Mouse (Mus musculus): Measurements from ENCODE around the gene Usp54.
"Not testable (repeated sequence)": the region's sequence is repeated elsewhere in the genome, so short reads cannot be mapped to it uniquely, and the experiment has no call there.

Usp54 gene

GRCm38 (mm10) chr14:20654690-20655421, 14.0 kb upstream of the Usp54 start:
- no peak for DNase-seq (ENCODE audit: low spot score)

DNA sequence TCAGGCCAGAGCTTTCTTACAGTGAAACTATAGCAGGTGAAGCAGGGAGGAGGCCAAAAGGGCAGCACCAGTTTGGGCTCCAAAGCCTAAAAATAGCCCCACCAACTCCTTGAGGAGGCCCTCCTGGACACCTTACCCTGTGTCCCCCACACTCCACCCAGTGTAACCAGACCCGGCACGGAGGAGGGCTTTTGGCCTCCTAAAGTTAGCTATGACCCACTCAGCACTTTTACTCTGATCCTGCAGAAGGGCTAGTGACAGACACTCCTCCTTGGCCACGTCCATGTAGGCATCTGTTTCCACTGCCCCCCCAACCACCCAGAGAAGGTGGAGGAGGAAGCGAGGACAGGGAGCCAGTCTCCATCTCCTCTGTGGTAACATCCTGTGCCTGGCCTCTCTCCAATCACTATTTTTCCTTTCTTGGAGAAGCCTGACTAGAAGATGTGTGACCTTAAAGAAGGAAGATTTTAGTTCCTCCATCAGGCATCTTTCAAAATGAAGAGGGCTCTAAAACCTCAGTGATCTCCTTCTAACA, 10.9 kb upstream of the Usp54 start:
- DNase-seq (ENCODE audit: low spot score) = no peak

DNA sequence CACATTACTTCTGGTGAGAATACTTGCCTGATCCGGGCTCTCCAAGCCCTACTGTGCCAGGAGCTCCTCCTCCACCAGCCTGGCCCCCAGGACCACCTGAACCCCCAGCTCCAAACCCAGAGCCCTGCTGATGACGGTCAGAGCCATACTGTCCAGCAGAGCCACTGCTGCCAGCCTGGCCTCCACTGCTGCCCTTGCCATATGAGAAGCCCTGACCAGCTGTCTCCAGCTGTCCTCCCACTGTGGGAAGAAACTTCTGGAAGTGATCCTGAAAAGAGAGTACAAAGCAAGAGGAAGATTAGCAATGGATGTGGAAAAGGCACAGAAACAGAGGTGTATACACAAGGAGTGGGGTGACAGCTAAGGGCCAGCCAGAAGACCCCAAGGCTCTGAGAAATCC, 10.1 kb upstream of the Usp54 start:
- DNase-seq (ENCODE audit: low spot score) = no peak

- no peak for DNase-seq (ENCODE audit: low spot score)
These were observed 5.5 kb upstream of the Usp54 start for GRCm38 (mm10) chr14:20646381-20646780.

- no peak for DNase-seq (ENCODE audit: low spot score)
These were observed 4.7 kb upstream of the Usp54 start for GRCm38 (mm10) chr14:20645547-20645946.

- peak; percentile 27 for DNase-seq (ENCODE audit: low spot score)
These were observed 594 bp upstream of the Usp54 start for GRCm38 (mm10) chr14:20641438-20641875.

DNA sequence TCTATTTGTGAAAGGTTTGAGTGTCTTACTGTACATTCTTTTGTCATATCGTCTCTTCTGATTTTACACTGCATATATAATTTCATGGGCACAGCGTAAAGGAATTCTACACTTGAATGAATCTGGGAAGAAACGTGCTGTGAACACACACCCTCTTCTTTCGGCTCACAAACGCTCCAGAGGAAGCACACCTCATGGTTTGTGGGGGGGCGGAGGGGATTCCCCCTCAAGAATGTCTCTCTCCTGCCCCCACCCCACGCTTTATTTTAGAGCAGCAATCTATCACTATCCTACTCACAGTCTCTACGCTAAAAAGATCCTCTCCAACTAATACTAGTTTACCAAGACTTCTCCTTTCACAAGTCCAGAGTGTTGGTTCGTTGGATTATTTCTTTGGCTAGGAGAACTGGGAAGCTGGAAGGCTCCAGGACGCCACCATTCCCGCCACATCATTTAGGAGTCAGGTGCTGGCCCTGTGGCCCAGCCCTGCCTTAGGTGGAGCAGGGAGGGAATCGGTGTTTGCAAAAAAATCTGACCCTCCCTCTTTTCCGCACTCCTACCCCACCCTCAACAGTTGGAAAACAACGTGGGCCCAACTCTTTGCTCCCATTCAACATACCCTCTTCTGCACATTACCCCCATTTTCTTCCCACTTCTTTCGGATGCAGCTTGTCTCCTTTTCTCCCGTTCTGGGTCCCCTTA, 794 bp downstream of the Usp54 start:
- DNase-seq (ENCODE audit: low spot score) = no peak

- DNase-seq (ENCODE audit: low spot score) = no peak
These were observed 2.2 kb downstream of the Usp54 start for GRCm38 (mm10) chr14:20638702-20639101.

DNA sequence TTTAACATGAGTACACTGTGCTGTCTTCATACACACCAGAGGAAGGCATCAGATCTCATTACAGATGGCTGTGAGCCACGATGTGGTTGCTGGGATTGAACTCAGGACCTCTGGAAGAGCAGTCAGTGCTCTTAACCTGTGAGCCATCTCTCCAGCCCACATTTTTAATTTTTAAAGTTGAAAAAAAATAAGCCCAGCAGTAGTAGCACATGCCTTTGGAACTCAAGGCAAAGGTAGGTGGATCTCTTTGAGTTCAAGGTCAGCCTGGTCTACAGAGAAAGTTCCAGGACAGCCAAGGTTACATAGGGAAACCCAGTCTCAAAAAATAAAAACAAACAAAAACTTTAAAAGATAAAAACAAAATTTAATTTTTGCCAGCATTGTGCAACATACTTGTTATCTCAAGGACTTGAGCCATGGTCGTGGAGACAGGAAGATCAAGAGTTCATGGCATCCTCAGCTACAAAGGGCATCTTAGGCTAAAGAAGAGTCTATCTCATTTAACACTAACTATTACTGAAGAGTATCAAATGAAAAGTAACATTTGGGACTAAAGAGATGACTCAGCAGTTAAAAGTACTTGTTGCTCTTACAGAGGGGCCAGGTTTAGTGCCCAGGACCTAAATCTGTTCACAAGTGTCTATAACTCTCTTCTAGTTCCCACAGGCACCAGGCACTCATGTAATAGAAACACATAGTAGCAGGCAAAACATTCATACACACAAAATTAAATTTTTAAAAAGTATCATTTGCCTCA, 2.9 kb downstream of the Usp54 start:
- DNase-seq (ENCODE audit: low spot score) = no peak

GRCm38 (mm10) chr14:20636968-20637367, 3.9 kb downstream of the Usp54 start:
- not testable (repeated sequence) for DNase-seq (ENCODE audit: low spot score)

GRCm38 (mm10) chr14:20635546-20635945, 5.3 kb downstream of the Usp54 start:
- no peak for DNase-seq (ENCODE audit: low spot score)

- DNase-seq (ENCODE audit: low spot score) = no peak
These were observed 9.6 kb downstream of the Usp54 start for GRCm38 (mm10) chr14:20631253-20631652.

DNA sequence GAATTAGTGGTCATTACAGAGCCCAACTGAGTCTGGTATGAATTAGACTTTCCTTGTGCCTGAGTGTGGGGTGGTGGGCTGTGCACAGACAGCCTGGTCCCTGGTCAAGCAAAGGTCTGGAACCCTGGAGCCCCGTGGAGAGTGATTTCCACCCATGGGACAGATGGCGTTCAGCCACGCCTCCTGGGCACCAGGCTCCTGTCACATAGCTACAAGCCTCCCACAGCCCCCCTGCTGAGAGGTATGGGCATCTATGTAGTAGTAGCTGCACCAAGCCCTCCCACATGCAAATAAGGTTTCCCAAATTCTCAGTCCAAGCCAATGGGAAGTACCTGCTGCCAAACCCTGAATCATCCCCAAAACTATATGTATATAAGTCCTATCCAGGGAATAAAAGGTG, 13.9 kb downstream of the Usp54 start:
- DNase-seq (ENCODE audit: low spot score) = no peak

DNA sequence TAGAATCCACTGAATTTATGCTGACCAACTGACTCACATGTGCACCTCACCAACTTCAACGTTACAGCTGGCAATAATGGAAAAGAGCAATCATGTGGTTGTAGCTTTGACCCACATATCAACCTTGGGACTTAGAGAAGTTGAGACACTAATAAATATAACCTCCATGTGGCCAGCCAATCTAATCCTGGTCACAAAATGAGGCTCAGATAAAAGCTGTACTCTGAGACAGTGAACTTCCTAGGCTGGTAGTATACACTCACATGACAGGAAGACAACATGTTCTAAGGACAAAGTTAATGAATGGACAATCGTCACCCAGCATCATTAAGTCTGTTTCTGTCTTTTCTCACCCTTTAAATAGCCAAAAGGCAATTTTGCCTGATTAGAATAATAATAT, 14.4 kb downstream of the Usp54 start:
- no peak for DNase-seq (ENCODE audit: low spot score)

GRCm38 (mm10) chr14:20622907-20623306, 18.0 kb downstream of the Usp54 start:
- no peak for DNase-seq (ENCODE audit: low spot score)

- DNase-seq (ENCODE audit: low spot score) = no peak
These were observed 18.5 kb downstream of the Usp54 start for GRCm38 (mm10) chr14:20622412-20622811.

DNA sequence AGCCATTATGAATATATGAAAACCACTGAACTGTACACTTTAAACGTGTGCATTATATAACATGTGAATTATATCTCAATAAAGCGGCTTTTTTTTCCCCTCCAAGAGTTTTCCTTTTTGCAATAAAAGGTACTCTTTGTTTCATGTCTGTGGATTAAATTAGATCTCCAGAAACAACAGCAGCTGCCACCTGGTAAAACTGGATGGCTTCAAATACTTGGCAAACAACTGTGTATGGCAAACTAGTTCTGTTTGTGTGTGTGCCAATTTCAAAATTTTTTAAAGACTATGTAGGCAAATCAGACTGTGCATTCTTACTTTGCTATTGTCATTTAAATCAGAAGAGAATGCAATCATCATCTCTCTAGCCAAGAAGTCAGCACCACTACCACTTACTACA, 19.0 kb downstream of the Usp54 start:
- no peak for DNase-seq (ENCODE audit: low spot score)

DNA sequence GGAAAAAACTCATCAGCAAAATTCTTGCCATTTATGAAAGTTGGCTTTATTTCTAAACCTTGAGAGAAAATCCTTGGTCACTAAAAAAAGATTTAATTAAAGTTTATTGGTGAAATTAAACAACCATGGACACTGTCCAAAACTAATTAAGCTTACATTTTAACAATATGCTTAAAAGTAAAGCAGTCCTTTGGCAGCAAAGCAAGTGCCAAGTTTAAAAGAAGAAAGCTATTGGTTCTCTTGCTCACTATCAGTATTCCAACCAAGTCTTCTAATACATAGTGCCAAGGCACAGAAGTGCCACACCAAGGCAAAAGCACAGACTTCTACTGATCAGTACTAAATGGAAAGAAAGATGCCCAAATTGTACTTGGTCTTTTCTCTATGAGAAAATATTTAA, 21.7 kb downstream of the Usp54 start:
- DNase-seq (ENCODE audit: low spot score) = no peak

DNA sequence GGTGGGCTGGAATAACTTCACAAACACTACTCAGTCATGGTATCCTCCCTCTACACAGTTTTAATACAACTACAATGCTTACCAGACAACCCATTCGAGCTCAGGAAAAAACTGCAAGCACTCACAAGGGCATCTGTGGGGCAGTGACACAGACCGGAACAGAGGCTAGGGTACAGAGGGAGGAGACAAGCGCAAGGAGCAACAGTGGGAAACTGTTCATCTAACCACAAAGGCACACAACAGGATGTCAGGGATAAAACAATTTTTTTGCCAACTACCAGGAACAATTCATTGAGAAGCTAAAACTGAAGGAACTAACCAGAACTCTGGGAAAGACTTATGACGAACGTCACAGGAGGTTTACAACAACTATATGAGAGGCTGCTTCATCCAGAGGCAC, 22.7 kb downstream of the Usp54 start:
- no peak for DNase-seq (ENCODE audit: low spot score)

DNA sequence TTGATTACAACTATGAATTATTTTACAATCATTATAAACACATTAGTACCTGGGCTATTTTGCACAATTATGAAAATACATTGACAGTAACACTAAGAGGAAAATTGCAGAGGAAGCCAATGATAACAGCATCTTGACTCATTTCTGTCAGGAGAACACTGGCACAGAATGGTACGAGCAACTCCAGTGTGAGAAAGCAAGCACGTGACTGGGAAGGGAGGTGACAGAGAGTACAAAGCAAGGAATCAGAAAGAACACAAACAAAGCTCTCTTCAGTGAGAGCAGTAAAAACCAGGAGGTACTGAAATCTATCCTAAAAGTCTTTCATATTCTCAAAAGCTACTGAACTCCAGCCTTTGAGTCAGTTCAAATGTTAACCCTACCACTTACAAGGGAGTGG, 24.4 kb downstream of the Usp54 start:
- no peak for DNase-seq (ENCODE audit: low spot score)

- DNase-seq (ENCODE audit: low spot score) = no peak
These were observed 25.8 kb downstream of the Usp54 start for GRCm38 (mm10) chr14:20615075-20615474.

DNA sequence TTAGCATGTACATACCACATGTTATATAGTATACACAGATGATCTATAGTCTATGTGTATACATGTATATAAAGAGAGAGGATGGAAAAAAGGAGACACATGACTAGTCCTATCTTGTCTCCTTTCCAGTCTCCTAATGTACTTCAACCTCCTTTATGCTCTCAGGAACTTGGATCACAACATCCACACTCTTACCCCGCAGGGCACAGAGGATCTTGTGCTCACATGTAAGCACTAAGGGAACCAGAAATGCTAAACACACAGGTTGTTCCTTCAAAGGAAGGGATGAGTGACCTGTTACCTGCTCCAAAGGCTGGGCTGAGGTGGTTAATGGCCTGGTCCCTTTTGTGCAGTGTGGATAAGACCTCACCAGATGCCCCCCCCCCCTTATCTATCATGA, 28.0 kb downstream of the Usp54 start:
- no peak for DNase-seq (ENCODE audit: low spot score)

DNA sequence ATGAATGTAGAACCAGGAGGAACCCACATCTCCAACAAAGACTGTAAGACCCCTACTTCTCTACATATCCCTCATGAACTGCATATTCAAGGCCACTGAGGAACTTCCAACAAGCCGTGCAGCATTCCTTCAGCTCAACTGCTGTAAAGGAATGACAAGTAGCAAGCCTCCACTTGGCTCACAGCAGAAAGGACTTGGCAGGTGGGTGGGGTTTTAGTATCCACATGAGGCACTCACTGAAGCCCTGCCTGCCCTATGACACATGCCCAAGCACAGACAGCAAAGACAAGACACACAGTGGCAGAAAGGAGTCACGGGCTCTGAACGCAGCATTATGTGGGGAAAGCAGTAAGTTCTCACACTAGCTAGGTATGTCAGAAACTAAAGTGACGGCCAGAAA, 30.7 kb downstream of the Usp54 start:
- no peak for DNase-seq (ENCODE audit: low spot score)
